Mouse (Mus musculus): ENCODE results near the gene Cd2.

The Cd2 gene

GRCm38 (mm10) chr3:101287911-101288311 lies at the start of gene Cd2:
Cd2 (minus strand) TSS chr3:101287939.
- DNase-seq (ENCODE audit: low read depth, low spot score) = peak; percentile 87

GRCm38 (mm10) chr3:101328617-101329016 lies 40.9 kb upstream of the Cd2 start:
- no peak for DNase-seq (ENCODE audit: low read depth, low spot score)

- no peak for DNase-seq (ENCODE audit: low read depth, low spot score)
Observed at GRCm38 (mm10) chr3:101327248-101327647, 39.5 kb upstream of the Cd2 start.

- no peak for DNase-seq (ENCODE audit: low read depth, low spot score)
Observed at GRCm38 (mm10) chr3:101322437-101322836, 34.7 kb upstream of the Cd2 start.

GRCm38 (mm10) chr3:101320874-101321273 lies 33.1 kb upstream of the Cd2 start:
- no peak for DNase-seq (ENCODE audit: low read depth, low spot score)

- no peak for DNase-seq (ENCODE audit: low read depth, low spot score)
Observed at GRCm38 (mm10) chr3:101318516-101319170, 30.9 kb upstream of the Cd2 start.

GRCm38 (mm10) chr3:101318115-101318514 lies 30.4 kb upstream of the Cd2 start:
- peak; percentile 29 for DNase-seq (ENCODE audit: low read depth, low spot score)

- DNase-seq (ENCODE audit: low read depth, low spot score) = no peak
Observed at GRCm38 (mm10) chr3:101314954-101315353, 27.2 kb upstream of the Cd2 start.

GRCm38 (mm10) chr3:101313266-101314051 lies 25.7 kb upstream of the Cd2 start:
- no peak for DNase-seq (ENCODE audit: low read depth, low spot score)

- DNase-seq (ENCODE audit: low read depth, low spot score) = no peak
Observed at GRCm38 (mm10) chr3:101310977-101311376, 23.2 kb upstream of the Cd2 start.

- no peak for DNase-seq (ENCODE audit: low read depth, low spot score)
Observed at GRCm38 (mm10) chr3:101309626-101310025, 21.9 kb upstream of the Cd2 start.

- no peak for DNase-seq (ENCODE audit: low read depth, low spot score)
Observed at GRCm38 (mm10) chr3:101306090-101306489, 18.4 kb upstream of the Cd2 start.

- DNase-seq (ENCODE audit: low read depth, low spot score) = no peak
Observed at GRCm38 (mm10) chr3:101305046-101305445, 17.3 kb upstream of the Cd2 start.

GRCm38 (mm10) chr3:101304156-101304555 lies 16.4 kb upstream of the Cd2 start:
- DNase-seq (ENCODE audit: low read depth, low spot score) = peak; percentile 64

GRCm38 (mm10) chr3:101300271-101301071 lies 12.7 kb upstream of the Cd2 start:
- peak; percentile 50 for DNase-seq (ENCODE audit: low read depth, low spot score)

GRCm38 (mm10) chr3:101299591-101299990 lies 11.9 kb upstream of the Cd2 start:
- DNase-seq (ENCODE audit: low read depth, low spot score) = no peak

GRCm38 (mm10) chr3:101297221-101297620 lies 9.5 kb upstream of the Cd2 start:
- peak; percentile 78 for DNase-seq (ENCODE audit: low read depth, low spot score)

GRCm38 (mm10) chr3:101295931-101296820 lies 8.4 kb upstream of the Cd2 start:
- DNase-seq (ENCODE audit: low read depth, low spot score) = peak; percentile 68

- peak; percentile 90 for DNase-seq (ENCODE audit: low read depth, low spot score)
Observed at GRCm38 (mm10) chr3:101295366-101295867, 7.7 kb upstream of the Cd2 start.

GRCm38 (mm10) chr3:101294487-101295365 lies 7.0 kb upstream of the Cd2 start:
- DNase-seq (ENCODE audit: low read depth, low spot score) = peak; percentile 71
